Mouse (Mus musculus) small intestine, adult 2 months (tissue): Measurements from ENCODE around the gene Lipe.

ENCODE experiments used
- CTCF ChIP-seq: fragments of 200-500 bp; IDR thresholded peaks from 2 replicates; pipeline ENCODE4 v1.5.1; 2012; ENCODE audit warnings: low read depth, mild to moderate bottlenecking, control low read depth, inconsistent platforms, low read length, moderate library complexity, mixed read lengths; ENCODE audit not compliant: insufficient replicate concordance, insufficient read length; ENCODE audit errors: extremely low read depth
- POLR2A ChIP-seq: fragments of 200-500 bp; IDR thresholded peaks from 2 replicates; pipeline ENCODE4 v1.6.1; 2012; ENCODE audit warnings: low read depth, mild to moderate bottlenecking, control low read depth, inconsistent platforms, low read length, moderate library complexity

DNA sequence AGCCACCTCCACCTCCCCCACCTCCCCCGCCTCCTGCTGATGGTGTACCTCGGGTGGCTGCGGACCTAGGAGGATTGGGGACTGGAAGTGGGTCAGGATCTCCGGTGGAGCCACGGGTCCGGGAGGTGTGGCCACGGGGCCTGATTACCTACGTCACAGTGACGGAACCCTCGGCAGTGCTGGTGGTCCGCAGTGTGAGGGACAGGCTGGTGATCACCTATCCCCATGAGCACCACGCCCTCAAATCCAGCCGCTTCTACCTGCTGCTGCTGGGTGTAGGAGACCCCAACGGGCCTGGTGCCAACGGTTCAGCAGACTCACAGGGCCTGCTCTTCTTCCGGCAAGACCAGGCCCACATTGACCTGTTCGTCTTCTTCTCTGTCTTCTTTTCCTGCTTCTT is 34.9 kb downstream of the Lipe start:
- TF ChIP-seq POLR2A (no peak), CTCF (no peak)
